Mouse (Mus musculus) kidney, postnatal 25 days (tissue): ENCODE data around the gene Gstp2.
A peak's percentile ranks its signal among the peaks of the same experiment; 100 is the strongest.

Source experiments
- DNase-seq, 2 experiments: peaks; one replicate each; pipeline ENCODE4 v3.0.0; 2021; ENCODE audit warnings: mixed read lengths in 2 of 2

Gstp2 gene

GRCm38 (mm10) chr19:4045966-4046865 lies at the start of gene Gstp2:
Gene Gstp2 (minus strand): TSS chr19:4046023.
- DNase-seq = peak; percentile 88 to 89

GRCm38 (mm10) chr19:4094774-4095303 lies 49.0 kb upstream of the Gstp2 start:
- no peak for DNase-seq

DNA sequence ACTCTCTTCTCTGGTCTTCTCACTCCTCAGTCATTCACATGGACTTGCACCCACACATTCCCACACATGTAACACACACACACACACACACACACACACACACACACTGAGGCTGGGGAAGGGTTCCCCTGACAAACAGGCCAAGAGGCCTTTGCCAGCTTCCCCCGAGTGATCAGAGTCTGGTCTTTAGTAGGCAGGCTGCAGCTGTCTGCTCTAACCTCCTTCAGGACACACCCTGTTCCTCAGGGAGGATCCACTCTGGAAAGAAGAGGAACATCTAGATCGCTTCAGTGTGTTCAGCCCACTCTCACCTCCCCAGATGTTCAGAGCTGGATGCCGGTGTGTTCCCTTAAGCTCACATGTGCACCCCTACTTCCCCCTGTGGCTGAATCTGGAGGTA lies 48.5 kb upstream of the Gstp2 start:
- no peak for DNase-seq

GRCm38 (mm10) chr19:4093772-4094171 lies 47.9 kb upstream of the Gstp2 start:
- no peak for DNase-seq

DNA sequence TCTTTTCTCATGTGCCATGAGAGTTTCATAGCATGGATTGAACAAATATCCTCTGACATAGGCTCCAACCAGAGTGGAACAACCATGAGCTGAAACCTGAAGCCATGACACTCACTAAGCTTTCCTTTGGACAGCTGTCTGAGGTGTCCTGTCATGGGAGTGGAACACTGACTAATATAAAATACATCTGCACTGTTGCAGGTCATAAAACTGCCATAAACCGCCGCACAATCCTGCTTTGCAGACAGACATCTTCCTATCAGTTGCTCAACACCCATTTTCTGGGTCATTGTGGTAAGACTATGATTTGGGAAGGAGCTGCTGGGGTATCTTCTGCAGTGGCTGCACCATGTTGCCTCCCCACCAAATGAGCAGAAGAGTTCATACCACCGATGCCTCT lies 46.9 kb upstream of the Gstp2 start:
- no peak for DNase-seq

- no peak for DNase-seq
Measured at GRCm38 (mm10) chr19:4091383-4091782, 45.6 kb upstream of the Gstp2 start.

GRCm38 (mm10) chr19:4090446-4090845 lies 44.6 kb upstream of the Gstp2 start:
- no peak for DNase-seq

- DNase-seq = no peak
Measured at GRCm38 (mm10) chr19:4089128-4089527, 43.3 kb upstream of the Gstp2 start.

DNA sequence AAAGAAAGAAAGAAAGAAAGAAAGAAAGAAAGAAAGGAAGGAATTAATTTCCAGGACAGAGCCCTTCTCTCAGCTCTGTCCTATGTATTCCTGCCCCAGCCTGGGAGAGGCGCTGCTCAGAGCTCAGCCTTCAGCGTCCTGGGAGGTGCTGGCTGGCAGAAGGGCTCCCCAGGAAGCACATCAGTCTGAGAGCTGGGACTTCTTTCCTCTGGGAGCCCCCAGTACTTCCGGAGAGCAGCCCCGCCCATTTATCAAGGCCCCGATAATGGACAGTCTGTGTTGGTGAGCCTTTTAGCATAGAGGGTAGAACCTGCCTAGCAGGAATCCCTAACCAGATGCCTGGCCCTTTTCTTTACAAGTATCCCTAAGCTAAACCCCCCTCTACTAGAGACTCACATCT lies 42.3 kb upstream of the Gstp2 start:
- DNase-seq = no peak

DNA sequence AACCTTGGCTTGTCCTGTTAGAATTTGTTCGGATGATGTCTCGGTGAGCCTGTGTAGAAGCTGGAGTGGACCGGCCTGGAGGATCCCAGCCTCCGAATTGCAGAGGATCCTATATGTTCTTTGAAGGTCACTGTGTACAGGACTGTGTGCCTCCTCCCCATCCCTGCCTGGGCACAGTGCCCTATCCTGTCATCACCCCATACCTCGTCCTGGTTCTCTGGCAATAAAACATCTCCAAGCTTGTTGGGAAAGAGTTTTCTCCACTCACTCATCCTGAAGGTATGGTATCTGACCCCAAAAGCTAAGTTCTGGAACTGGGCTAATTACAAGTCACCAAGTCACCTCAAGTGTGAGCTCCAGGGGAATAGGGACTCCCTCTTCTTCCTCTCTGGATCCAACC lies 41.3 kb upstream of the Gstp2 start:
- DNase-seq = no peak

GRCm38 (mm10) chr19:4086156-4086555 lies 40.3 kb upstream of the Gstp2 start:
- peak in 1 of 2 experiments; percentile 32 for DNase-seq

DNA sequence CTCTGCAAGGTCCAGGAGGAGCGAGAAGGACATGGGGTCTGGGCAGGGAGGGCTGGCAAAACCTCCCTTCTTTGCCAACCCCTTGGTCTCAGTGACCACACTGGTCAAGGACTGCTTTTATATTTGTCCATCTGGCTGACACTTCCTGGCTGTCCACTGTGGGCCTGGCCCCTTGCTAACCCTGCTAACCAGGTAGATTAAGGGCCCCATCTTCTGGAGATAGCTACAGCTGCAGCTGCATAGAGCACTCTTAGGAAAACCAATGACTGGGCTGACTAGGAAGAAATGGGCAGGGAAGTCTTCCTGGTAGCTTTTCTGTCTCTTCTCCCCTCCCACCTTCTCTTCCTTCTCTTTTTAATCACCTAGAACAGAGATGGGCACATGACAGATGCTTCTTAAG lies 39.2 kb upstream of the Gstp2 start:
- DNase-seq = peak; percentile 47 to 65

DNA sequence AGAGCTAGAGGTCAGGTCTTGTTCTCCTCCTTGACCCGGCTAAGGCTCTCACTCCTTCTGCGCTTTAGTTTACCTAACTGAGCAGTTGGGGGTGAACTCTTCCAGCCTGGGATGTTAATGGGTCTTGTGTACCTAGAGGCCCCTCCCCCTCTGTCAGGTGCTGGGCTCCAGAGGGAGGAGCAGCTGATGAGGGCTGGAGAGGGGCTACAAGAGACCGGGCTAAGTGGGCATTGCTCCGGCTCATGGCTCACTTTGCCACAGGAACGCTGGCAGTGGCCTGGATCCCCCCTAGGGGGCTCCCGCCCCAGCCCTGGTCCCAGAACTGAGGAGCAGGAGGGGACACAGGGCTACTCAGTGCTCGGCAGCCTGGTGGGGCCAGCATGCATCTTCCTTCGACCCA lies 38.0 kb upstream of the Gstp2 start:
- DNase-seq = no peak

DNA sequence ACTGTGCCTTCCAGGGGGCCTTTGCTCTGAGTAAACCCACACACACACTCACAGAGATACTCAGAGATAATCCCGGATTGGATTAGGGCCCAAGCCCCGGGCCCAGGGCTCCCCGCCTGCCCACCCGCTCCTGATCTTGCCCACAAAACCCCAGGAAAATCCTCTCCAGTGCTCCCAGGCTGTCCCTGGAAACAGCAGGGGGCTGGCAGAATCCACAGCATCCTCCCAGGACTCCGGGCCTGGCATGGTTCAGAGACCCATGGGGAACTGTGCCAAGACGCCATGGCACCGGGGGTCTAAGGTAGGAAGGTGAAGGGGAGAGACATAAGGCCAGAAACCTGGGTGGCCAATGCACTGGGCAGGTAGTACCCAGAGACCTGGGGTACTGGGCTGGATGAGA lies 37.5 kb upstream of the Gstp2 start:
- no peak for DNase-seq

DNA sequence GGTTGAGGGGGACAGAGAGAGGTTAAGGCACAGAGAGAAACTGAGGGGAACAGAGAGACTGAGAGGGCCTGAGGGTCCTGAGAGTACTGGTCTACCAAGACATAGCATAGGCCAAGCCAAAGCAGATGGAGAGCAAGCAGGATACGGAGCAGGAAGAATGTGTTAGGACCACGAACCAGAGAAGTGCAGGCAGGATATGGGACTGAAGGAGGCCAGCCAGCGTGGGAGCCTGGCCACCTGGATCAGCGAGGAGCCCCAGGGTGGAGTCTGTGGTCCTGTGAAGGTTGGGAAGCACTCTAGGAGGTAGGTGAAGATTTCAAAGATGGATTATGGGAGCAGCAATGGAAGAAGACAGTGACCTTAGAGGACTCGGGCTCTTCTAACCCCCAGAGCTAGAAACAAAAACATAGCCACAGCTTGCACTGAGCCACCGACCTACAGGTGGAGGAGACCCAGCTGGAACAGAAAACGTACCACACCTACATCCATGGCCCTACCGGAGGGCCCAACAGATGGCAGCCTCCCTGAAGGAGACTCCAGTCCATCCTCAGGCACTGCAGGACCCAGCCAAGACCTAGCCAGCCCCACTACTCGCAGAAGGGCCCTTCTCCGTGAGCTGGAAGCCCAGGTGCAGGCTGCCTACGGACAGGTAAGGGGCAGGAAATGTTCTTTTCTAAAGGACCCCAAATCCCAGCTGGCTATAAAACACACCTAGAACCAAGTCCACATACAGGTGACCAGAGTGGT lies 36.6 kb upstream of the Gstp2 start:
- no peak for DNase-seq

- no peak for DNase-seq
Measured at GRCm38 (mm10) chr19:4081394-4081793, 35.6 kb upstream of the Gstp2 start, which contains the start of gene Cabp2. Gene Cabp2 (plus strand): TSS chr19:4081578.

GRCm38 (mm10) chr19:4080511-4081009 lies 34.7 kb upstream of the Gstp2 start:
- peak in 1 of 2 experiments; percentile 28 for DNase-seq

DNA sequence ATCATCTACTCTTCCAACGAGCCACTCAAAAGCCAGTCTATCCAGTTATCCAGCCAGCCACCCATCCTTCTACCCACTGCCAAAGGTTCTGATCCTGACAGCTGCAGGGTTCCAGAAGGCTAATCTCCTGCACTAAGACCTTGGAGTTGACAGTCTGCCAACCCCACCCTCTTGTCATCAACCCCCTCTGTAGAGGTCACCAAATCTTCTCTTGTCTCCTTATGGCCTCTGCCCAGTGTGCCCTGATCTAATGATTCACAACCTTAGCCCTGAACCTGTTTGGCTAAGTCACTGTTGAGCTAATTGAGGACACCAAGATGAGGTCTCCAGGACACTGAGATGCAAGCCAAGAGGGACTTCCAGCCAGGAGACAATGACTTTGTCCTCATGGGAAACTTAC lies 33.8 kb upstream of the Gstp2 start:
- no peak for DNase-seq

DNA sequence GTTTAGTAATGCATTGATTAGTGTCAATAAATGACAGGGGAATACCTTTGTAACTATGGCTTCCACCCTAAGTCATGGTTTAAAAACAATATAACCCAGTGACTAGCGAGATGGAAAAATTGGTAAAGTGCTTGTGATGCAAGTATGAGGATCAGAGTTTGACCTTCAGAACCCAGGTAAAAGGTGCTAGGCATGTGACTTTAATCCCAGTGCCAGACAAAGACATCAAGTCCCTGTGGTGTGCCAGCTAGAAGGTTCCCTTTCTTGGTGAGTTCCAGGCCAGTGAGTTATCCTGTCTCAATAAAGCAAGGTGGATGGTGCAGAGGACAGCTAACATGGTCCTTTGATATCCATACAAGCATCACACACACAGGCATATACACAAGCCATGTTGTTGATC lies 29.7 kb upstream of the Gstp2 start:
- DNase-seq = peak in 1 of 2 experiments; percentile 48

DNA sequence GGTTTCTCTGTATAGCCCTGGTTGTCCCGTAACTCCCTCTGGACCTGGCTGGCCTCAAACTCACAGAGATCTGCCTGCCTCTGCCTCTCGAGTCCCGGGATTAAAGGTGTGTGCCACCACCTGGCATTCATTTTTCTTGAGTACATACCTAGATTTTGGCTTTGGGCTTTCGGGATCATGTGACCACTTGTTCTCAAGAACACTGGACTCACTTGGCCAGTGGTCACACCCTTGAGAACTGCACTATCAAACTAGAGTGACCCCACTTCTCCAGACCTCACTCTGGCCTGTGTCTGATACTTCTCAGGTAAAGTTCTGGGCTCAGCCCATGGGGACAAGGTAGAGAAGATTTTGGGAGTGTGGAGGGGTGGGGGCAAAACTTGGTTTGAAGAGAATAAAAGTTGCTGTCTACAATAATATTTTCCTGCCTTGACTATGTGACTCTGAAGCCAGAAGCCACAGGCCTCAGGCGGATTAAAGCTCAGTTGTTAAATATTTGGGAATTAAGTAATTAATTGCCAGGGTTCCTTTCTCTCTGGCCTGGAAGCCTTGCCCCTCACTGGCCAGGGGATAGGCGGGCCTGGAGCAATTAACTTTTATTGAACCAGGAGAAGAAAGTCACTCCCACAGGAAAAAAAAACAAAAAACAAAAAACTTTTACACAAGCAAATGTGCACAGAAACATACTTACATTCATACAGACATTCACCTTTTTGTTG lies 27.0 kb upstream of the Gstp2 start:
- peak in 1 of 2 experiments; percentile 18 for DNase-seq

DNA sequence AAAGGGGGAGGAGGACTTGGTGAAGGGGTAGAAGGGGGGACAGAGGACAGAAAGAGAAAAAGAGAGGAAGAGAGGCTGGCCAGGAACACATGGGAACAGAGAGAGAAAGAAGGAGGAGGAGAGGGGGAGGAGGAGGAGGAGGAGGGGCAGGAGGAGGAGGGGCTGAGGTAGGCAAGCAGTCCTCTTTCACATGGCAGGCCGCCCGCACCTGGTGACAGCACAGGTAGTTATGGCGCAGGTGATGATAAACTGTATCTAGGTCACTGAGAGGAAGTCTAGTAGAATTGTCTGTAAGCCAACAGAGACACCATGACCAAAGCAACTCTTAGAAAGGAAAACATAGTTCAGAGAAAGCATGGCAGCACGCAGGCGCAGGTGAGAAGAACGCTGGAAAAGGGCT lies 25.6 kb upstream of the Gstp2 start:
- DNase-seq = no peak

DNA sequence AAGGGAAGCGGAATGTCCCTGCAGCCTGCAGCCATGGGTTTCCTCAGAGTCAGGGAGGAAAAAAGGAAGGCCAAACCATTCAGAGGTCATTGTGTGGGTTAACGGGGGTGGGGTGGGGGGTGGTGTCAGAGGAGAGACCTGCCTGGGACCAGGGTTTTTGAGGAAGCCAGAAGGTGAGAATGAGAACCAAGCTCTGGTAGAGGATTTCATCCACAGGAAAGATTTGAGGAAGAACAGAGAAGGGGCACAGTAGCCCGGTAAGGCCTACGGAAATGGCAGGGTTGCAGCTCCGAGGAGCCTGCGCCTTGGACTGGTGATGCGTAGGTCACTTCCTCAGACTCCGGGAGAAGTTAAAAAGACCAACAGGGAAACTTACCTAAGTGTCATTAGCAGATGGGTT lies 24.9 kb upstream of the Gstp2 start:
- DNase-seq = no peak

GRCm38 (mm10) chr19:4070311-4070710 lies 24.5 kb upstream of the Gstp2 start:
- DNase-seq = no peak
